Comparison of ENCODE assay signal across 34 mouse cellular contexts in genomic region chr19:41076906-41077305, GRCm38 (mm10). TPM values are rescaled to one million over a fixed set of nuclear protein-coding genes. Genes with fewer than 3 reads are reported as not detected.
DNase-seq lines count a peak whose midpoint lies in the region; ATAC-seq lines count a peak whose summit lies in the region.
"Had no signal": no experiment of that assay in that cellular context is flagged by ENCODE, and none has a peak within 500 bp of the region (broad histone marks: within the 10 kb centered on the region; RNA-seq: fewer than 3 reads in every experiment).

TSS of gene Opalin (minus strand) at chr19:41077113.

- DNase-seq in frontal cortex, adult 2 months (ENCODE audit: extremely low spot score in 1 of 2, low spot score in 1 of 2) = no peak
- no peak for DNase-seq in frontal cortex, postnatal 36 days (ENCODE audit: low spot score in 2 of 2)
- peak; percentile 72 for DNase-seq in layer of hippocampus, adult 9-11 months
- no peak for DNase-seq in layer of hippocampus, adult 18-20 months (ENCODE audit: low spot score in 2 of 2)
- DNase-seq in brain, adult 2 months (ENCODE audit: low read depth, low spot score) = peak; percentile 85
- DNase-seq in layer of hippocampus, postnatal 36 days = no peak
- DNase-seq: adrenal gland, postnatal 14 days; cerebellum, adult 18-20 months; cerebellum, postnatal 14 days; heart, postnatal 14 days; kidney, adult 2 months; kidney, postnatal 10 days; right cerebral cortex, postnatal 14 days had no signal

- ATAC-seq in granulocyte monocyte progenitor cell, adult 5-6 weeks (replicated peaks; ENCODE audit: poor library complexity, severe bottlenecking) = no peak
- ATAC-seq: forebrain, embryonic 15.5 days; hindbrain, postnatal 0 days; intestine, embryonic 15.5 days had no signal

RNA-seq across cellular contexts. Expression of gene Opalin, which starts in this region (rescaled TPM):
- 17.0 and 19.5 TPM in 2 replicates for polyA plus RNA-seq in frontal cortex, adult 2 months (2012; rRNA removed)
- total RNA-seq in layer of hippocampus, adult 18-20 months (2021) = 1 to 10 TPM; 6.1 to 9.4 TPM
- 10 to 100 TPM; 11.6 to 16.6 TPM for total RNA-seq in layer of hippocampus, postnatal 36 days (2021)
- not detected in 2 replicates for total RNA-seq in granulocyte monocyte progenitor cell, adult 5-6 weeks (2014; fragmentation: Nextera tagmentation)
- total RNA-seq in granulocyte monocyte progenitor cell, adult 5-6 weeks (2017) = not detected in 2 replicates
- total RNA-seq: adrenal gland, postnatal 14 days; gastrocnemius, adult 8-10 months; gastrocnemius, postnatal 4 days; heart, postnatal 14 days; hindbrain, postnatal 0 days; liver, adult 2 months; megakaryocyte progenitor cell, adult 5-6 weeks; MEL; midbrain, postnatal 0 days had no signal
- polyA plus RNA-seq: embryonic facial prominence, embryonic 11.5 days; forebrain, embryonic 15.5 days; hindbrain, embryonic 11.5 days; hindbrain, postnatal 0 days; intestine, embryonic 15.5 days; kidney, adult 2 months; large intestine, adult 2 months; limb, embryonic 12.5 days; liver, adult 2 months; liver, embryonic 15.5 days; lung, embryonic 15.5 days; midbrain, embryonic 10.5 days; midbrain, postnatal 0 days; myocyte; neural tube, embryonic 12.5 days; small intestine, adult 2 months; stomach, embryonic 14.5 days had no signal

Comparison
In these comparisons a context has a peak if more than half of its experiments do, and no peak if none do; other contexts are left out.
1. RNA of gene Opalin (total RNA-seq): 11.6 to 16.6 TPM in layer of hippocampus, postnatal 36 days and 6.1 to 9.4 TPM in layer of hippocampus, adult 18-20 months; not detected in granulocyte monocyte progenitor cell, adult 5-6 weeks; every median in the first group is over 4 times any median in the second.
2. DNase-seq: peak in layer of hippocampus, adult 9-11 months (single experiment) and brain, adult 2 months (single experiment); none in frontal cortex, adult 2 months (0 of 2), frontal cortex, postnatal 36 days (0 of 2), layer of hippocampus, adult 18-20 months (0 of 2) and layer of hippocampus, postnatal 36 days (0 of 2).